Comparison of ENCODE assay signal across 27 mouse cellular contexts in the genomic region with DNA sequence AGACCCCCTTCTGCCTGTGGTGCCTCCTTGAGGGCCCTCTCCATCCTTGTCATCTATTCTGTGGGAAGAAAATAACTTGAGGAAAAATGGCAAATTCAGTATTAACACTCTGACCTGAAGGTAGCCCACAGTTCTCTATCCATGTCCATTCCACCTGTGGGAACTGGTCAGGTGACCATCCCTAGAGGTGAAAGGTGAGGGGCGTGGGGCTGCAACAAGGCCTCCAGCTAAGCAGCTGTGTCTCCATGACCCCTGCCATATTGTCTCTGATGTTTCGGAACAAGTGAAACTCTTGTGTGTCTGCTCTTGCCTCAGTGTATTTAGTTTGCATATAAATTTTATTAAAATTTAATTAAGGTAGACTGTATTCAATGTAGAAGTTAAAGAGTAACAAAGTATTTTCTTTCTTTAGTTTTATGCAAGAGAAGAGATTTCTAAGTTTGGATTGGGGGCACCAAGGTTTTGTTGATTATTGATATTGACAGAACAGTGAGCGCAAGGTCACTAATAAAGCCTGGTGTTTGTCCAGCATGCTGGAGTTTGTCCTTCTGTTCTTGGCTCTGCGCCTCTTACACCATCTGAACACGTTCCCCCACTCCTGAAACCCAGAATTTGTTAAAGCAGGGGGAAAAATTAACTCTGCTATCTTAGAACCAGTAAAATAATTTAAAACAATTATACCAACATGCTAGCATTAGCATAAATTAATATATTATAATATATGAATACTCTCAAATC. TPM values are rescaled to one million over a fixed set of nuclear protein-coding genes. Genes with fewer than 3 reads are reported as not detected.
DNase-seq lines count a peak whose midpoint lies in the region; ATAC-seq and TF ChIP-seq lines count a peak whose summit lies in the region.
"Had no signal": no experiment of that assay in that cellular context is flagged by ENCODE, and none has a peak within 500 bp of the region (broad histone marks: within the 10 kb centered on the region; RNA-seq: fewer than 3 reads in every experiment).

No protein-coding gene starts in this region.

- peak; percentile 72 for ATAC-seq in liver, embryonic 16.5 days (ENCODE audit: low read depth)
- ATAC-seq in liver, embryonic 12.5 days = no peak
- no peak for ATAC-seq in frontal cortex, adult (ENCODE audit: low TSS enrichment)
- ATAC-seq: forebrain, embryonic 13.5 days; forebrain, embryonic 15.5 days had no signal

- no peaks in the 10 kb centered on the region for H3K27me3 ChIP-seq in liver, adult 2 months (ENCODE audit: control insufficient read depth, insufficient read depth, low read length)
- H3K27me3 ChIP-seq in liver, embryonic 16.5 days (ENCODE audit: control insufficient read depth, insufficient read depth, low read depth, low read length) = peaks cover 6% of the 10 kb centered on the region
- H3K27me3 ChIP-seq in liver, embryonic 12.5 days (replicated peaks) = peaks cover 31% of the 10 kb centered on the region
- H3K27me3 ChIP-seq in myocyte (ENCODE audit: control insufficient read depth, insufficient read depth, insufficient read length) = no peaks in the 10 kb centered on the region
- H3K27me3 ChIP-seq: embryonic facial prominence, embryonic 13.5 days; embryonic facial prominence, embryonic 15.5 days; forebrain, embryonic 13.5 days; forebrain, embryonic 15.5 days had no signal

- H3K36me3 ChIP-seq in liver, adult 2 months (ENCODE audit: control insufficient read depth, insufficient read depth, low read length) = peaks cover 10% of the 10 kb centered on the region
- H3K36me3 ChIP-seq in liver, embryonic 16.5 days (ENCODE audit: control insufficient read depth, insufficient read depth) = no peaks in the 10 kb centered on the region
- H3K36me3 ChIP-seq in liver, embryonic 12.5 days = no peaks in the 10 kb centered on the region
- H3K36me3 ChIP-seq in myocyte (ENCODE audit: control insufficient read depth, insufficient read depth) = peaks cover 21% of the 10 kb centered on the region
- H3K36me3 ChIP-seq: embryonic facial prominence, embryonic 15.5 days; forebrain, embryonic 10.5 days; forebrain, embryonic 15.5 days had no signal

- 28% methylated on average over 5 of the region's 5 CpGs for WGBS in liver, adult 2 months
- 51% methylated on average over 5 of the region's 5 CpGs for WGBS in liver, embryonic 16.5 days (ENCODE audit: insufficient replicate concordance)
- WGBS in liver, embryonic 12.5 days (ENCODE audit: insufficient replicate concordance) = 66% methylated on average over 5 of the region's 5 CpGs

- H3K4me1 ChIP-seq in liver, adult 2 months (ENCODE audit: control insufficient read depth, insufficient read depth, low read length) = peaks cover 28% of the 10 kb centered on the region
- no peaks in the 10 kb centered on the region; the same call in 1 of the 2 replicates for H3K4me1 ChIP-seq in liver, embryonic 16.5 days (ENCODE audit: control insufficient read depth, low read depth, low read length)
- peaks cover 10% of the 10 kb centered on the region for H3K4me1 ChIP-seq in liver, embryonic 12.5 days
- H3K4me1 ChIP-seq: embryonic facial prominence, embryonic 13.5 days had no signal

- H3K79me2 ChIP-seq in liver, adult 2 months (ENCODE audit: control insufficient read depth, insufficient read depth, low read length) = peaks cover 7% of the 10 kb centered on the region; the same call in 1 of the 2 replicates
- peaks cover 28% of the 10 kb centered on the region for H3K79me2 ChIP-seq in myocyte (ENCODE audit: control insufficient read depth, insufficient read depth)

- H3K4me2 ChIP-seq in liver, embryonic 16.5 days (ENCODE audit: low read depth, low read length) = no peak overlapping the region
- H3K4me2 ChIP-seq in liver, embryonic 12.5 days = no peak overlapping the region
- H3K4me2 ChIP-seq in myocyte (ENCODE audit: low read depth) = no peak overlapping the region
- H3K4me2 ChIP-seq: embryonic facial prominence, embryonic 13.5 days; embryonic facial prominence, embryonic 15.5 days; forebrain, embryonic 13.5 days; forebrain, embryonic 15.5 days had no signal

- no peaks in the 10 kb centered on the region for H3K9me3 ChIP-seq in liver, embryonic 16.5 days (replicated peaks; ENCODE audit: control insufficient read depth, low read length)
- no peaks in the 10 kb centered on the region for H3K9me3 ChIP-seq in liver, embryonic 12.5 days (replicated peaks)
- H3K9me3 ChIP-seq: embryonic facial prominence, embryonic 13.5 days; embryonic facial prominence, embryonic 15.5 days; forebrain, embryonic 10.5 days; forebrain, embryonic 13.5 days; forebrain, embryonic 15.5 days had no signal

- peak; percentile 96 for DNase-seq in liver, adult 2 months (ENCODE audit: extremely low read depth, low read depth, low spot score)
- no peak for DNase-seq in liver
- DNase-seq: adrenal gland, adult 2 months; adrenal gland, postnatal 10 days; adrenal gland, postnatal 25 days; cerebellum, adult 11 months; cerebellum, adult 18-20 months; cerebellum, adult 8-10 months; cerebellum, adult 9-11 months; cerebellum, postnatal 14 days; cerebellum, postnatal 36 days; embryo, embryonic 11 days had no signal

- H3ac ChIP-seq in myocyte (ENCODE audit: control insufficient read depth, insufficient read length) = no peak overlapping the region

- peak overlapping the region; percentile 97 for H3K27ac ChIP-seq in liver, adult 2 months (replicated peaks; ENCODE audit: insufficient read depth, low read depth, low read length)
- H3K27ac ChIP-seq in liver, embryonic 16.5 days (ENCODE audit: low read length) = peak overlapping the region; percentile 71
- no peak overlapping the region for H3K27ac ChIP-seq in liver, embryonic 12.5 days
- H3K27ac ChIP-seq: embryonic facial prominence, embryonic 13.5 days; embryonic facial prominence, embryonic 15.5 days; forebrain, embryonic 10.5 days; forebrain, embryonic 13.5 days; forebrain, embryonic 15.5 days had no signal

- no peak for TF ChIP-seq POLR2A in liver, adult 2 months (IDR thresholded peaks at IDR 0.05; ENCODE audit: extremely low read depth, insufficient read depth, low read length)
- peak; percentile 42 for TF ChIP-seq POLR2A in myocyte (IDR thresholded peaks at IDR 0.05; ENCODE audit: insufficient read length, low read depth)

- no peak for TF ChIP-seq CTCF in liver, adult 2 months (IDR thresholded peaks at IDR 0.05; ENCODE audit: low read depth, low read length)

- H3K4me3 ChIP-seq in liver, adult 2 months (ENCODE audit: insufficient read depth, low read depth, low read length) = no peak overlapping the region
- H3K4me3 ChIP-seq in liver, embryonic 16.5 days (ENCODE audit: low read depth, low read length) = no peak overlapping the region
- H3K4me3 ChIP-seq in liver, embryonic 12.5 days = no peak overlapping the region
- no peak overlapping the region for H3K4me3 ChIP-seq in myocyte
- H3K4me3 ChIP-seq: embryonic facial prominence, embryonic 13.5 days; embryonic facial prominence, embryonic 15.5 days; erythroblast, embryonic 14.5 days; forebrain, embryonic 10.5 days; forebrain, embryonic 13.5 days; forebrain, embryonic 15.5 days had no signal

- H3K9ac ChIP-seq in liver, adult 2 months (ENCODE audit: low read depth, low read length) = peak overlapping the region; percentile 6; the same call in 1 of the 2 replicates
- H3K9ac ChIP-seq in liver, embryonic 16.5 days (ENCODE audit: low read depth, low read length) = no peak overlapping the region
- H3K9ac ChIP-seq in liver, embryonic 12.5 days = no peak overlapping the region
- H3K9ac ChIP-seq: embryonic facial prominence, embryonic 13.5 days; embryonic facial prominence, embryonic 15.5 days; forebrain, embryonic 13.5 days; forebrain, embryonic 15.5 days had no signal

TF ChIP-seq in myocyte, 11 proteins besides CTCF, POLR2A, EP300 and RAD21:
- TF ChIP-seq POLR2AphosphoS2 (IDR thresholded peaks at IDR 0.05; ENCODE audit: insufficient read length, low read depth) (peak; percentile 80), SRF (IDR thresholded peaks at IDR 0.05; ENCODE audit: control insufficient read depth, insufficient read length, low read depth) (no peak), TCF3 (IDR thresholded peaks at IDR 0.05; ENCODE audit: insufficient read length, low read depth) (no peak), MAX (IDR thresholded peaks at IDR 0.05; ENCODE audit: low read depth) (no peak), CEBPB (IDR thresholded peaks at IDR 0.05; ENCODE audit: insufficient read depth, poor library complexity, severe bottlenecking) (no peak), MYOD1 (IDR thresholded peaks at IDR 0.05; ENCODE audit: control insufficient read depth in 1 of 3, insufficient read length in 2 of 3, low read depth in 2 of 3) (no peak)

RNA-seq across cellular contexts. Expression of a gene that starts 4.8 kb away (rescaled TPM):
- total RNA-seq in liver, adult 2 months (2014; rRNA removed) = 48.5 and 63.8 TPM in 2 replicates
- 17.8 and 18.2 TPM in 2 replicates for polyA plus RNA-seq in liver, adult 2 months (2012; rRNA removed)
- 51.0 and 58.8 TPM in 2 replicates for polyA plus RNA-seq in liver, embryonic 16.5 days (2015; fragmentation: Nextera tagmentation; extraction: Ambion mirVana)
- 5.3 and 5.5 TPM in 2 replicates for polyA plus RNA-seq in liver, embryonic 12.5 days (2016; fragmentation: Nextera tagmentation; extraction: Ambion mirVana)
- 203 TPM for polyA plus RNA-seq in myocyte (2012; fragmentation: generic; extraction: Trizol)

RNA-seq across cellular contexts. Expression of a gene that starts 52.8 kb away (rescaled TPM):
- total RNA-seq in liver, adult 2 months (2014; rRNA removed) = 30.3 and 36.6 TPM in 2 replicates
- 9.5 and 9.8 TPM in 2 replicates for polyA plus RNA-seq in liver, adult 2 months (2012; rRNA removed)
- 8.4 and 8.6 TPM in 2 replicates for polyA plus RNA-seq in liver, embryonic 16.5 days (2015; fragmentation: Nextera tagmentation; extraction: Ambion mirVana)
- 0.69 and 0.88 TPM in 2 replicates for polyA plus RNA-seq in liver, embryonic 12.5 days (2016; fragmentation: Nextera tagmentation; extraction: Ambion mirVana)
- polyA plus RNA-seq in myocyte (2012; fragmentation: generic; extraction: Trizol) = not detected
- total RNA-seq: adrenal gland, adult 2 months; adrenal gland, postnatal 10 days; adrenal gland, postnatal 25 days; common myeloid progenitor, adult 5-6 weeks; ES-E14; MEL had no signal
- polyA plus RNA-seq: adrenal gland, adult 2 months; C2C12; embryonic facial prominence, embryonic 11.5 days; erythroblast, embryonic 14.5 days; forebrain, embryonic 10.5 days; forebrain, embryonic 13.5 days had no signal
